Comparison of ENCODE assay signal across 8 mouse cellular contexts in the genomic region with DNA sequence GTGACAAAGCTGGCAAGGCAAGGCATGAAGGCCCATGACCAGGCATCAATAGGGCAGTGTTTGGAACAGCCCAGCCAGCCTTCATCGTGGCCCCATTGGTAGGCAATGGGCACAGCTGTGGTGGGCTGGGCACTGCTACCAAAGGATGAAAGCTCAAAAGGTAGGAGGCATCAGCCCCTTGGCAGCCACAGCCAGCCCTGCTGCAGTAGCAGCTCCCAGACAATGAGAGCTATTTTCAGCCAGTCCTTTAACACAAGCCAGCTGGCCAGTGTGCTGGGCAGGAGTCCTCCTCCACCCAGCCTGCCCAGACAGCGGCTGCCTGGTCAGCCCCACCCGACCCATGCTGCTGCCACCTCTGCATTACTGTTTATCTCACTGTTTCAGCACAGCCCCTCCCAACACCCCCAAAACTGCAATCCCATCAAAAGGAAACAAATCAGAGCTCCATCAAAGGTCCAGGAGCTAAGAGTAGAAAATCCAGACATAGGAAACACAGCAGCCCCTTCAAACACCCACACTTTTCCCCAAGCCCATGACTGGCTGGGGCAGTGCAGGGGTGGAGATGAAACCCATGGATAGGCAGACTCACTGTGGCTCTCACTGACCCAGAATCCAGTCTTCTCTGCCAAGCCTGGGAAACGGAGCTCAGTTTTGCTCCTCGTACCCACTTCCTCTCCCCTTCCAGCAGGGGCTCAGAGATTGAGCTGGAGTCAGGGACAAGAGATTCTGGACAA. TPM values are rescaled to one million over a fixed set of nuclear protein-coding genes. Genes with fewer than 3 reads are reported as not detected.
DNase-seq lines count a peak whose midpoint lies in the region; ATAC-seq lines count a peak whose summit lies in the region.

No protein-coding gene starts in this region.

- H3K4me3 ChIP-seq in midbrain, embryonic 10.5 days: 0 out of 2 replicates have a peak overlapping the region, but pooled peaks have one; percentile 0
- H3K4me3 ChIP-seq in midbrain, embryonic 11.5 days (ENCODE audit: low read depth, low read length): no peak overlapping the region
- no peak overlapping the region for H3K4me3 ChIP-seq in neural tube, embryonic 15.5 days (replicated peaks)
- no peak overlapping the region for H3K4me3 ChIP-seq in liver, embryonic 11.5 days (ENCODE audit: low read depth, low read length)

- no peak overlapping the region for H3K4me2 ChIP-seq in midbrain, embryonic 11.5 days
- H3K4me2 ChIP-seq in neural tube, embryonic 15.5 days: peak overlapping the region; percentile 6; the same call in 1 of the 2 replicates
- no peak overlapping the region for H3K4me2 ChIP-seq in liver, embryonic 11.5 days

- H3K9ac ChIP-seq in midbrain, embryonic 11.5 days (ENCODE audit: low read length): no peak overlapping the region
- H3K9ac ChIP-seq in neural tube, embryonic 15.5 days (replicated peaks): no peak overlapping the region
- no peak overlapping the region for H3K9ac ChIP-seq in liver, embryonic 11.5 days (ENCODE audit: low read depth, low read length)

- no peaks in the 10 kb centered on the region for H3K36me3 ChIP-seq in midbrain, embryonic 10.5 days
- H3K36me3 ChIP-seq in midbrain, embryonic 11.5 days (ENCODE audit: control insufficient read depth, insufficient read depth, low read length): no peaks in the 10 kb centered on the region
- no peaks in the 10 kb centered on the region for H3K36me3 ChIP-seq in neural tube, embryonic 15.5 days
- H3K36me3 ChIP-seq in liver, embryonic 11.5 days (ENCODE audit: control insufficient read depth, insufficient read depth, low read length): no peaks in the 10 kb centered on the region

- no peak for DNase-seq in midbrain, embryonic 10.5 days (ENCODE audit: low spot score)
- DNase-seq in midbrain, embryonic 11.5 days (ENCODE audit: low spot score, missing footprints): no peak
- peak; percentile 77 for DNase-seq in heart, postnatal 4 days
- peak; percentile 60 to 70 for DNase-seq in left cerebral cortex, postnatal 10 days (ENCODE audit: extremely low spot score in 1 of 2, low spot score in 2 of 2)
- no peak for DNase-seq in liver, embryonic 11.5 days (ENCODE audit: low spot score)
- DNase-seq in urinary bladder, postnatal 25 days (ENCODE audit: low spot score): no peak

- H3K9me3 ChIP-seq in midbrain, embryonic 10.5 days (replicated peaks): no peaks in the 10 kb centered on the region
- no peaks in the 10 kb centered on the region for H3K9me3 ChIP-seq in midbrain, embryonic 11.5 days (ENCODE audit: control insufficient read depth, low read length)
- no peaks in the 10 kb centered on the region for H3K9me3 ChIP-seq in neural tube, embryonic 15.5 days (replicated peaks)
- no peaks in the 10 kb centered on the region for H3K9me3 ChIP-seq in liver, embryonic 11.5 days (ENCODE audit: control insufficient read depth, low read length)

- intact Hi-C loops in left cerebral cortex, postnatal 10 days (cut with DNase I): no loop called here

- no peaks in the 10 kb centered on the region for H3K27me3 ChIP-seq in midbrain, embryonic 10.5 days (ENCODE audit: low read depth, poor library complexity, severe bottlenecking)
- H3K27me3 ChIP-seq in midbrain, embryonic 11.5 days (ENCODE audit: control insufficient read depth, insufficient read depth, low read length): no peaks in the 10 kb centered on the region
- no peaks in the 10 kb centered on the region for H3K27me3 ChIP-seq in neural tube, embryonic 15.5 days (replicated peaks)
- 0 out of 2 replicates have a peak, but pooled peaks cover 3% of the 10 kb centered on the region for H3K27me3 ChIP-seq in liver, embryonic 11.5 days (replicated peaks; ENCODE audit: control insufficient read depth, insufficient read depth, low read length)

- ATAC-seq in midbrain, embryonic 11.5 days (ENCODE audit: low FRiP score): no peak
- ATAC-seq in frontal cortex, adult (ENCODE audit: low TSS enrichment): peak; percentile 90
- peak; percentile 70; the same call in 1 of the 2 replicates for ATAC-seq in neural tube, embryonic 15.5 days (ENCODE audit: low FRiP score)
- ATAC-seq in liver, embryonic 11.5 days (replicated peaks; ENCODE audit: low FRiP score): no peak

- H3K4me1 ChIP-seq in midbrain, embryonic 10.5 days: peaks cover 59% of the 10 kb centered on the region
- H3K4me1 ChIP-seq in midbrain, embryonic 11.5 days (ENCODE audit: control insufficient read depth, insufficient read depth, low read length): peaks cover 3% of the 10 kb centered on the region; the same call in 1 of the 2 replicates
- peaks cover 35% of the 10 kb centered on the region for H3K4me1 ChIP-seq in neural tube, embryonic 15.5 days
- peaks cover 44% of the 10 kb centered on the region for H3K4me1 ChIP-seq in liver, embryonic 11.5 days (replicated peaks; ENCODE audit: control insufficient read depth, insufficient read depth, low read length)

- H3K27ac ChIP-seq in midbrain, embryonic 10.5 days (replicated peaks): peak overlapping the region; percentile 53
- no peak overlapping the region for H3K27ac ChIP-seq in midbrain, embryonic 11.5 days (ENCODE audit: low read depth, low read length)
- H3K27ac ChIP-seq in neural tube, embryonic 15.5 days (replicated peaks): peak overlapping the region; percentile 69
- H3K27ac ChIP-seq in liver, embryonic 11.5 days (ENCODE audit: low read depth, low read length): no peak overlapping the region

- WGBS in midbrain, embryonic 10.5 days: 70% methylated on average over 5 of the region's 5 CpGs
- WGBS in midbrain, embryonic 11.5 days: 60% methylated on average over 5 of the region's 5 CpGs
- WGBS in neural tube, embryonic 15.5 days: 43% methylated on average over 5 of the region's 5 CpGs
- 34% methylated on average over 5 of the region's 5 CpGs for WGBS in liver, embryonic 11.5 days

RNA-seq across cellular contexts. Expression of a gene that starts 26.7 kb away (rescaled TPM):
- 10.9 and 12.6 TPM in 2 replicates for polyA plus RNA-seq in midbrain, embryonic 10.5 days (2016; fragmentation: Nextera tagmentation; extraction: Ambion mirVana)
- polyA plus RNA-seq in midbrain, embryonic 11.5 days (2014; fragmentation: Nextera tagmentation; extraction: Ambion mirVana): 8.6 and 8.9 TPM in 2 replicates
- 10 to 100 TPM; 42.6 to 44.4 TPM for total RNA-seq in heart, postnatal 4 days (2021)
- 10 to 100 TPM; 12.6 to 14.1 TPM for total RNA-seq in left cerebral cortex, postnatal 10 days (2021)
- polyA plus RNA-seq in neural tube, embryonic 15.5 days (2015; fragmentation: Nextera tagmentation; extraction: Ambion mirVana): 7.9 and 11.9 TPM in 2 replicates
- polyA plus RNA-seq in liver, embryonic 11.5 days (2014; fragmentation: Nextera tagmentation; extraction: Ambion mirVana): 12.8 and 13.3 TPM in 2 replicates

RNA-seq across cellular contexts. Expression of a gene that starts 47.9 kb away (rescaled TPM):
- 0.11 and 0.19 TPM in 2 replicates for polyA plus RNA-seq in midbrain, embryonic 10.5 days (2016; fragmentation: Nextera tagmentation; extraction: Ambion mirVana)
- polyA plus RNA-seq in midbrain, embryonic 11.5 days (2014; fragmentation: Nextera tagmentation; extraction: Ambion mirVana): 0.19 TPM in 1 of 2 replicates, not detected in the other
- total RNA-seq in heart, postnatal 4 days (2021): under 1 TPM in 1 of 2 experiments, not detected in 1; 0.17 TPM
- total RNA-seq in left cerebral cortex, postnatal 10 days (2021): 1 to 10 TPM; 1.4 to 1.5 TPM
- polyA plus RNA-seq in neural tube, embryonic 15.5 days (2015; fragmentation: Nextera tagmentation; extraction: Ambion mirVana): 0.73 and 0.97 TPM in 2 replicates
- polyA plus RNA-seq in liver, embryonic 11.5 days (2014; fragmentation: Nextera tagmentation; extraction: Ambion mirVana): 0.08 and 0.09 TPM in 2 replicates

RNA-seq across cellular contexts. Expression of a gene that starts 48.7 kb away (rescaled TPM):
- polyA plus RNA-seq in midbrain, embryonic 10.5 days (2016; fragmentation: Nextera tagmentation; extraction: Ambion mirVana): 61.2 and 70.7 TPM in 2 replicates
- 41.5 and 41.6 TPM in 2 replicates for polyA plus RNA-seq in midbrain, embryonic 11.5 days (2014; fragmentation: Nextera tagmentation; extraction: Ambion mirVana)
- total RNA-seq in heart, postnatal 4 days (2021): 10 to 100 TPM; 36.5 to 41.4 TPM
- total RNA-seq in left cerebral cortex, postnatal 10 days (2021): 100 to 1,000 TPM; 101 to 105 TPM
- 95.7 and 111 TPM in 2 replicates for polyA plus RNA-seq in neural tube, embryonic 15.5 days (2015; fragmentation: Nextera tagmentation; extraction: Ambion mirVana)
- 27.7 and 30.5 TPM in 2 replicates for polyA plus RNA-seq in liver, embryonic 11.5 days (2014; fragmentation: Nextera tagmentation; extraction: Ambion mirVana)

RNA-seq across cellular contexts. Expression of a gene that starts 49.1 kb away (rescaled TPM):
- 288 and 305 TPM in 2 replicates for polyA plus RNA-seq in midbrain, embryonic 10.5 days (2016; fragmentation: Nextera tagmentation; extraction: Ambion mirVana)
- polyA plus RNA-seq in midbrain, embryonic 11.5 days (2014; fragmentation: Nextera tagmentation; extraction: Ambion mirVana): 228 and 248 TPM in 2 replicates
- 100 to 1,000 TPM; 197 to 201 TPM for total RNA-seq in heart, postnatal 4 days (2021)
- 100 to 1,000 TPM; 309 to 315 TPM for total RNA-seq in left cerebral cortex, postnatal 10 days (2021)
- polyA plus RNA-seq in neural tube, embryonic 15.5 days (2015; fragmentation: Nextera tagmentation; extraction: Ambion mirVana): 289 and 350 TPM in 2 replicates
- polyA plus RNA-seq in liver, embryonic 11.5 days (2014; fragmentation: Nextera tagmentation; extraction: Ambion mirVana): 256 and 273 TPM in 2 replicates

Comparison
In these comparisons a context has a peak if more than half of its experiments do, and no peak if none do; other contexts are left out.
1. H3K27ac ChIP-seq: peak in midbrain, embryonic 10.5 days (single experiment) and neural tube, embryonic 15.5 days (single experiment); none in midbrain, embryonic 11.5 days (single experiment) and liver, embryonic 11.5 days (single experiment).
2. DNase-seq: peak in heart, postnatal 4 days (single experiment) and left cerebral cortex, postnatal 10 days (2 of 2); none in midbrain, embryonic 10.5 days (single experiment), midbrain, embryonic 11.5 days (single experiment), liver, embryonic 11.5 days (single experiment) and urinary bladder, postnatal 25 days (single experiment).
3. ATAC-seq: peak in frontal cortex, adult (single experiment) and neural tube, embryonic 15.5 days (single experiment); none in midbrain, embryonic 11.5 days (single experiment) and liver, embryonic 11.5 days (single experiment).